ENCODE assay signal across 8 mouse cellular contexts in genomic region chr1:56971942-56972250, GRCm38 (mm10). TPM values are rescaled to one million over a fixed set of nuclear protein-coding genes. Genes with fewer than 3 reads are reported as not detected.
DNase-seq lines count a peak whose midpoint lies in the region; ATAC-seq and TF ChIP-seq lines count a peak whose summit lies in the region.

No protein-coding gene starts in this region.

- intact Hi-C loops in left cerebral cortex, adult 2 months (cut with DNase I): loop anchor here (10.0 kb wide), 1 partner anchor 847 kb away; no protein-coding TSS in a partner anchor
- intact Hi-C loops in left cerebral cortex, postnatal 36 days (cut with DNase I): loop anchor here (5.0 to 10.0 kb wide), 3 partner anchors 293 to 1010 kb away; no protein-coding TSS in a partner anchor

- peak overlapping the region; percentile 94 for H3K4me3 ChIP-seq in left cerebral cortex, adult 2 months
- H3K4me3 ChIP-seq in embryonic facial prominence, embryonic 13.5 days: peak overlapping the region; percentile 86
- peak overlapping the region; percentile 75 for H3K4me3 ChIP-seq in intestine, embryonic 14.5 days (ENCODE audit: low read depth, low read length)
- H3K4me3 ChIP-seq in myocyte: peak overlapping the region; percentile 75

- peak; percentile 88 for TF ChIP-seq POLR2A in myocyte (IDR thresholded peaks at IDR 0.05; ENCODE audit: insufficient read length, low read depth)

- peak overlapping the region; percentile 85 for H3K4me2 ChIP-seq in embryonic facial prominence, embryonic 13.5 days
- H3K4me2 ChIP-seq in intestine, embryonic 14.5 days (ENCODE audit: low read length): peak overlapping the region; percentile 70
- H3K4me2 ChIP-seq in myocyte (ENCODE audit: low read depth): peak overlapping the region; percentile 90

- peaks cover 23% of the 10 kb centered on the region for H3K79me2 ChIP-seq in myocyte (ENCODE audit: control insufficient read depth, insufficient read depth)

- 0% methylated on average over 22 of the region's 23 CpGs for WGBS in embryonic facial prominence, embryonic 13.5 days
- WGBS in intestine, embryonic 14.5 days: under 1% methylated on average over 11 of the region's 23 CpGs

- ATAC-seq in embryonic facial prominence, embryonic 13.5 days (ENCODE audit: insufficient number of reproducible peaks, insufficient read depth, low FRiP score, low TSS enrichment, low read depth): peak; percentile 39
- ATAC-seq in intestine, embryonic 14.5 days (replicated peaks; ENCODE audit: low FRiP score, low TSS enrichment, low read depth): no peak

- peak overlapping the region; percentile 99 for H3K27ac ChIP-seq in left cerebral cortex, adult 2 months
- H3K27ac ChIP-seq in embryonic facial prominence, embryonic 13.5 days: peak overlapping the region; percentile 98
- peak overlapping the region; percentile 82; the same call in 1 of the 2 replicates for H3K27ac ChIP-seq in intestine, embryonic 14.5 days (ENCODE audit: low read depth)

- H3K4me1 ChIP-seq in embryonic facial prominence, embryonic 13.5 days: peaks cover 19% of the 10 kb centered on the region
- H3K4me1 ChIP-seq in intestine, embryonic 14.5 days (replicated peaks; ENCODE audit: control insufficient read depth, insufficient read depth, low read length): peaks cover 9% of the 10 kb centered on the region; the same call in 1 of the 2 replicates

- no peaks in the 10 kb centered on the region for H3K36me3 ChIP-seq in embryonic facial prominence, embryonic 13.5 days
- H3K36me3 ChIP-seq in intestine, embryonic 14.5 days (ENCODE audit: control insufficient read depth, insufficient read depth, low read length): no peaks in the 10 kb centered on the region
- no peaks in the 10 kb centered on the region for H3K36me3 ChIP-seq in myocyte (ENCODE audit: control insufficient read depth, insufficient read depth)

- no peak for DNase-seq in left cerebral cortex, adult 2 months (ENCODE audit: extremely low spot score in 1 of 2, low spot score in 2 of 2)
- no peak for DNase-seq in left cerebral cortex, postnatal 36 days (ENCODE audit: low spot score in 2 of 2)
- DNase-seq in intestine, embryonic 14.5 days (ENCODE audit: low spot score): no peak
- no peak for DNase-seq in adrenal gland, postnatal 10 days
- DNase-seq in ovary, adult 18-20 months (ENCODE audit: low spot score): no peak
- no peak for DNase-seq in frontal cortex, postnatal 14 days (ENCODE audit: low spot score in 2 of 2)

- peak overlapping the region; percentile 98 for H3K9ac ChIP-seq in embryonic facial prominence, embryonic 13.5 days
- H3K9ac ChIP-seq in intestine, embryonic 14.5 days (ENCODE audit: low read length): peak overlapping the region; percentile 74

- peak overlapping the region; percentile 82 for H3ac ChIP-seq in myocyte (ENCODE audit: control insufficient read depth, insufficient read length)

- peaks cover 57% of the 10 kb centered on the region for H3K27me3 ChIP-seq in embryonic facial prominence, embryonic 13.5 days
- peaks cover 58% of the 10 kb centered on the region for H3K27me3 ChIP-seq in intestine, embryonic 14.5 days (replicated peaks; ENCODE audit: control insufficient read depth, insufficient read depth, low read length)
- H3K27me3 ChIP-seq in myocyte (ENCODE audit: control insufficient read depth, insufficient read depth, insufficient read length): no peaks in the 10 kb centered on the region

- no peak for TF ChIP-seq CTCF in left cerebral cortex, adult 2 months (IDR thresholded peaks at IDR 0.05)

- no peaks in the 10 kb centered on the region for H3K9me3 ChIP-seq in embryonic facial prominence, embryonic 13.5 days
- H3K9me3 ChIP-seq in intestine, embryonic 14.5 days (ENCODE audit: control insufficient read depth, low read length): no peaks in the 10 kb centered on the region

TF ChIP-seq in myocyte, 11 proteins besides CTCF, POLR2A, EP300 and RAD21:
- no peak for TF ChIP-seq USF1 (IDR thresholded peaks at IDR 0.05; ENCODE audit: low read depth)
- TF ChIP-seq REST (IDR thresholded peaks at IDR 0.05; ENCODE audit: insufficient read depth, insufficient read length): no peak
- no peak for TF ChIP-seq MAX (IDR thresholded peaks at IDR 0.05; ENCODE audit: low read depth)
- peak; percentile 91 for TF ChIP-seq POLR2AphosphoS2 (IDR thresholded peaks at IDR 0.05; ENCODE audit: insufficient read length, low read depth)
- TF ChIP-seq TCF12 (IDR thresholded peaks at IDR 0.05; ENCODE audit: insufficient read depth, poor library complexity, severe bottlenecking): no peak
- no peak for TF ChIP-seq SRF (IDR thresholded peaks at IDR 0.05; ENCODE audit: control insufficient read depth, insufficient read length, low read depth)
- TF ChIP-seq TCF3 (IDR thresholded peaks at IDR 0.05; ENCODE audit: insufficient read length, low read depth): no peak
- TF ChIP-seq MYOG (IDR thresholded peaks at IDR 0.05; ENCODE audit: control insufficient read depth in 1 of 3, insufficient read depth in 1 of 3, insufficient read length in 2 of 3, low read depth in 2 of 3): no peak

RNA-seq across cellular contexts. Expression of gene Satb2, which starts 6.6 kb away (rescaled TPM):
- 10 to 100 TPM; 80.2 to 91.0 TPM for total RNA-seq in left cerebral cortex, adult 2 months (2021)
- total RNA-seq in left cerebral cortex, postnatal 36 days (2021): 10 to 100 TPM; 80.9 to 89.2 TPM
- polyA plus RNA-seq in embryonic facial prominence, embryonic 13.5 days (2015; fragmentation: Nextera tagmentation; extraction: Ambion mirVana): 19.4 and 23.9 TPM in 2 replicates
- polyA plus RNA-seq in intestine, embryonic 14.5 days (2014; fragmentation: Nextera tagmentation; extraction: Ambion mirVana): 4.3 and 4.6 TPM in 2 replicates
- 1.8 TPM for polyA plus RNA-seq in myocyte (2012; fragmentation: generic; extraction: Trizol)
- 1 to 10 TPM; 1.2 to 3.6 TPM for total RNA-seq in adrenal gland, postnatal 10 days (2021)

Comparison
In these comparisons a context has a peak if more than half of its experiments do, and no peak if none do; other contexts are left out.
1. RNA of gene Satb2, which starts 6.6 kb away (total RNA-seq): 80.2 to 91.0 TPM in left cerebral cortex, adult 2 months and 80.9 to 89.2 TPM in left cerebral cortex, postnatal 36 days; 1.2 to 3.6 TPM in adrenal gland, postnatal 10 days; every median in the first group is over 10 times any median in the second.
2. Peak in every context shown above with its lines, with median percentiles within 50 percentile points of each other: H3K27ac ChIP-seq, H3K4me3 ChIP-seq and H3K4me2 ChIP-seq.